Mouse (Mus musculus) testis, adult 2 months (tissue): Measurements from ENCODE around the gene Trem2.

Experiments used
- CTCF ChIP-seq: fragments of 200-500 bp; IDR thresholded peaks from 2 replicates; pipeline ENCODE4 v1.5.1; 2012; ENCODE audit warnings: low read depth, mild to moderate bottlenecking, inconsistent platforms, low read length, moderate library complexity; ENCODE audit not compliant: control insufficient read depth, insufficient read depth, insufficient replicate concordance
- POLR2A ChIP-seq: fragments of 200-500 bp; IDR thresholded peaks from 2 replicates; pipeline ENCODE4 v1.6.1; 2012; ENCODE audit warnings: low read depth, mild to moderate bottlenecking, inconsistent platforms, low read length, moderate library complexity; ENCODE audit not compliant: control insufficient read depth

DNA sequence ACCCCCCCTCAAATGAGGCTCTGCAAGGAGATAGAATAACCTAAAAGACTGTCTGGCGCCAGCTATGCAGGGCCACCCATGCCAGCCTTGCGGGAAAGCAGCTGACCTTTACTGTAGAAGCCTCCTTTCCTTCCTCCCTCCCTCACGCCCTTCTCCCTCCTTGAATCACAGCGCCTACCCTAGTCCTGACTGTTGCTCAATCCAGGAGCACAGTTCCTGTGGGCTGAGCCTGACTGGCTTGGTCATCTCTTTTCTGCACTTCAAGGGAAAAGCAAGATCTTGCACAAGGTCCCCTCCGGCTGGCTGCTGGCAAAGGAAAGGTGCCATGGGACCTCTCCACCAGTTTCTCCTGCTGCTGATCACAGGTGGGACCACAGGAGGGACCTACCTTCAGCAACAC lies at the start of gene Trem2:
- TF ChIP-seq CTCF (no peak), POLR2A (no peak)
